Mouse (Mus musculus): ENCODE data around the gene Zkscan3.

- TF ChIP-seq CTCF (IDR thresholded peaks at IDR 0.05; ENCODE audit: low read depth) (no peak), EP300 (IDR thresholded peaks at IDR 0.05; ENCODE audit: low read depth) (no peak)
Observed at GRCm38 (mm10) chr13:21427631-21428030, 25.1 kb upstream of the Zkscan3 start.
